Mouse (Mus musculus) lung, embryonic 14.5 days (tissue): ENCODE data around the gene Ahr. TPM values are rescaled to one million over a fixed set of nuclear protein-coding genes. Genes with fewer than 3 reads are reported as not detected.

Experiments
- ATAC-seq: fragments of 200-750 bp; cut with Nextera tagmentation; 2 replicates; pipeline ENCODE4 v1.8.0; 2017; ENCODE audit warnings: mild to moderate bottlenecking, moderate TSS enrichment, moderate library complexity; ENCODE audit not compliant: insufficient read depth
- DNase-seq: peaks from one replicate; pipeline ENCODE4 v3.0.0-alpha.2; 2015
- H3K27ac ChIP-seq: fragments of 300-500 bp; sonication (generic); 2 replicates; pipeline ENCODE4 v1.5.1; 2014; ENCODE audit warnings: low read depth, mild to moderate bottlenecking, moderate library complexity
- H3K27me3 ChIP-seq: fragments of 300-500 bp; sonication (generic); 2 replicates; pipeline ENCODE4 v1.6.1; 2014; ENCODE audit warnings: low read length, control low read depth; ENCODE audit not compliant: insufficient read depth
- H3K36me3 ChIP-seq: fragments of 300-500 bp; sonication (generic); 2 replicates; pipeline ENCODE4 v1.6.1; 2014; ENCODE audit warnings: control low read depth; ENCODE audit not compliant: insufficient read depth
- H3K4me1 ChIP-seq: fragments of 300-500 bp; sonication (generic); 2 replicates; pipeline ENCODE4 v1.6.1; 2014; ENCODE audit warnings: antibody characterized with exemption, control low read depth; ENCODE audit not compliant: insufficient read depth
- H3K4me2 ChIP-seq: fragments of 300-500 bp; sonication (generic); 2 replicates; pipeline ENCODE4 v1.6.1; 2014; ENCODE audit warnings: mild to moderate bottlenecking
- H3K4me3 ChIP-seq: fragments of 300-500 bp; sonication (generic); 2 replicates; pipeline ENCODE4 v1.5.1; 2014; ENCODE audit warnings: low read depth, low read length
- H3K9ac ChIP-seq: fragments of 300-500 bp; sonication (generic); 2 replicates; pipeline ENCODE4 v1.6.1; 2014
- H3K9me3 ChIP-seq: fragments of 300-500 bp; sonication (generic); 2 replicates; pipeline ENCODE4 v1.6.1; 2016; ENCODE audit warnings: low read depth, low read length, control low read depth
- CTCF ChIP-seq: IDR thresholded peaks from 2 replicates; pipeline ENCODE4 v1.5.1; 2016; ENCODE audit warnings: antibody characterized with exemption, low read depth
- WGBS: fragments of 180-500 bp; shearing (Covaris S2); extraction: QIAGEN DNeasy Blood & Tissue Kit; methylation state at CpG from one replicate; pipeline ENCODE4 v1.1.7; 2014; 5-methylcytosine and 5-hydroxymethylcytosine counted together
- polyA plus RNA-seq: library from polyadenylated mRNA; unstranded; fragments of >200 nt; fragmentation: Nextera tagmentation; extraction: Ambion mirVana; gene quantifications from 2 replicates; pipeline ENCODE4 v1.2.1, GENCODE M21; 2014

The Ahr gene
- polyA plus RNA-seq, 1 experiment from 2014 or later = 24.1 TPM

DNA sequence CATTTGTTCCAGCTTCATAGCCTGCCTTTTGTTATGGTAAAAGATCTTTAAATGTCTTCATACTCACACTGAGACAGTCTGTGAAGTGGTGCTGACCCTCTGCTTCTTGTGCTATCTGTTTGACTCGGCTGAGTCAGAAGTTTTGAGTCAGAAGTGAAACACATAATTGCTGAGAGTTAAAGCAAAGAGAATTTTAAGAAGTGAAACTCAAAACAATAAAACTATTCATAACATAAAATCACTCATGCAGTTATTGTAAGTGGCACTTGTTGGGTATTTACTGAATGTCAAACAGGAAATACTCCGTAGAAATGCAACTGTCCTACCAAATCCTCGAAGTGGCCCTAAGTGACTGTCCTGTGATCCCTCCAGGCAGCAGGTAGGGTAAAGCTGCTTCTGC is 18.3 kb upstream of the Ahr start:
- no peak overlapping the region for H3K9ac ChIP-seq
- H3K4me2 ChIP-seq = no peak overlapping the region
- no peaks in the 10 kb centered on the region for H3K36me3 ChIP-seq
- DNase-seq (no peak), ATAC-seq (no peak)
- H3K27ac ChIP-seq = no peak overlapping the region
- WGBS = 61% methylated on average over 3 of the region's 3 CpGs
- no peaks in the 10 kb centered on the region for H3K27me3 ChIP-seq
- no peak overlapping the region for H3K4me3 ChIP-seq
- H3K4me1 ChIP-seq = no peaks in the 10 kb centered on the region
- peaks cover 5% of the 10 kb centered on the region; the same call in 1 of the 2 replicates for H3K9me3 ChIP-seq
- no peak for TF ChIP-seq CTCF

DNA sequence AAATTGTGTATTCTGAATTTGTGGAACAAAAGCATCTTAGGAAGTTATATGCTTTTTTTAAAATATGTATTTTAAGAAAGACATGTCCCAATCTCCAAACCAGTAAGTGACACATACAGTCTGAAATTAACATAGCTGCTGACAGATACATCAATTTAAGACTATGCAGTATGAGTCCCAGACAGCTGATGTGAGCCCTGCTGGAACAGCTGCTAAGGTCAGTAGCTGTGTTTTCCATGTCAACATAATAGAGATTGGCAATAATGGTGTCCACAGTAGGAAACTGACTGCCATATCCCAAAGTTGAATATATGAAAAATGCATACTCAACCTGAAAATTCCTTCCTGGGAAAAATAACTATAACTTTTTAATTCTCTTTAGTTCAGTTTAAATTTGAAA is 15.5 kb upstream of the Ahr start:
- TF ChIP-seq CTCF = no peak
- Histone ChIP-seq H3K27me3 (no peaks in the 10 kb centered on the region), H3K27ac (no peak overlapping the region), H3K36me3 (no peaks in the 10 kb centered on the region), H3K9ac (no peak overlapping the region), H3K9me3 (peaks cover 5% of the 10 kb centered on the region; the same call in 1 of the 2 replicates), H3K4me3 (no peak overlapping the region), H3K4me1 (no peaks in the 10 kb centered on the region), H3K4me2 (no peak overlapping the region)
- DNase-seq (no peak), ATAC-seq (no peak)

DNA sequence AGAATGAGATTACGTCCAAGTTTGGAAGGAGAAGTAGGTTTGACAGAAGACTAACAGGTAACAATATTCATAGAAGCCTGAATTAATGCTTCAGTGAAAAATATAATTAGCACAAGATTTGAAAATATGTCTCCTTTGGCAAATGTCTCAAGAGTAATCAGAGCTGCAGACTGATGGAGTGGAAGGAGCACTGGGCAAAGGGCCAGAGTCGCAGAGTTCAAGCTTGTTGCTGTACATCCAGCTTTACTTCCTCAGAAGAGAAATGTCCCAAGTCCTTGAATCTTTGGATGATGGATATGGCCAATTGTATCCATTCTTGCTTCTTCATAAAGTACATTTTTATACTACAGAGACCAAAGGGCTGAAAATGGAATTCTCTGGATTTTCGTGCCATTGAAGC is 8.0 kb upstream of the Ahr start:
- TF ChIP-seq CTCF = no peak
- no peak overlapping the region for H3K27ac ChIP-seq
- H3K4me3 ChIP-seq = no peak overlapping the region
- H3K27me3 ChIP-seq = no peaks in the 10 kb centered on the region
- H3K9ac ChIP-seq = no peak overlapping the region
- peak; percentile 77 for DNase-seq
- H3K4me2 ChIP-seq = no peak overlapping the region
- no peaks in the 10 kb centered on the region for H3K9me3 ChIP-seq
- no peaks in the 10 kb centered on the region for H3K4me1 ChIP-seq
- ATAC-seq = no peak; the same call in 1 of the 2 replicates
- no peaks in the 10 kb centered on the region for H3K36me3 ChIP-seq
- WGBS = 45% methylated on average over 3 of the region's 3 CpGs

DNA sequence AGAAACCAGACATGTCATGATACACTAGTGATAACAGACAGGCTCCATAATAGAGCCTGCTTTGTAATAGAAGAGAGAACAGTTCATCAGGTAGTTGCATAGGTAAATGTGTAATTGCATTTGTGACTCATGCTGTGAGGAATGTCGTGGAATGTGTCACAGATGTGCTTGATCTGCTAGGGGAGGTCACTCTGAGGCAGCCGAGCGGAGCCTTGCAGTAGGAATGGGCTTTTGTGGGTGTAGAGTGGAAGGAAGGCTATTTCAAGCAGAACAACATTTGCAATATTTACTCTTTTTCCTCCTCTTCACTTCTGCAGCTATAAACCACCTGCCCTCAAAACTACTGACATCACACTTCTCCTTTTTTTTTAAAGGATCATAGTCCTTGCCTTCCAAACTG is 4.0 kb upstream of the Ahr start:
- WGBS = 35% methylated on average over 3 of the region's 3 CpGs
- DNase-seq = no peak
- no peak overlapping the region for H3K4me3 ChIP-seq

DNA sequence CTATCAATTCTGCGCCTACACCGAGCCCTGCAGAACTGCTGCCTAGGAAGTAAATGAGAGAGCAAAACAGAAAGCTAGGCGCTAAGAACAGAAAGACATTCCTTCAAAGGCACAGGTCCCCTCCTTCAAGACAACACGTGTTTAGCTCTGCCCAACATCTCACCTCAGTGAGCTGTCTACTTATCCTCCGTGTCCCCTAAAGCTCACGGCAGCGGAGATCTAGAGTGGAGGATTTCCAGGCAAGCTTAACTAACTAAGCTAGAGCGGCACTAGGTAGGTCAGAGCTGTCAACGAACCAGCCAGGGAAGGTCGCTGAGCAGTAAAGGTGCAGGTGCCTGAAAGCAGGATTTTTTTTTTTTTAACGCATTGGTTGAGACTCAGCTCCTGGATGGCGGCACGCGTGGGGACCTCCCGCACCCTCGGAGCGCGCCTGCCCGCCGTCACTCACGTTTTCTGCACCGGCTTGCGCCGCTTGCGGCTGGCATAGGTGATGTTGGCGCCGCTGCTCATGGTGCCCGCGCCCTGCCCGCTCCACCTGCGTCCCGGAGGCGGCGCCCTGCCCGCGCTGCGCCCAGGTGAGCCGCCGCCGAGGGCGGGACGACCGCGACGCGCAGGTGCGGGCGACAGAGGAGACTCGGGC is 604 bp downstream of the Ahr start:
- H3K27ac ChIP-seq = peak overlapping the region; percentile 65
- peaks cover 6% of the 10 kb centered on the region; the same call in 1 of the 2 replicates for H3K27me3 ChIP-seq
- DNase-seq = peak; percentile 49
- H3K4me3 ChIP-seq = peak overlapping the region; percentile 72
- H3K36me3 ChIP-seq = no peaks in the 10 kb centered on the region
- no peaks in the 10 kb centered on the region for H3K9me3 ChIP-seq
- peak; percentile 69 for ATAC-seq
- peak overlapping the region; percentile 71 for H3K9ac ChIP-seq
- TF ChIP-seq CTCF = no peak
- H3K4me2 ChIP-seq = peak overlapping the region; percentile 97
- H3K4me1 ChIP-seq = no peaks in the 10 kb centered on the region
- under 1% methylated on average over 49 of the region's 49 CpGs for WGBS

More for the DNA sequence above, 4.0 kb upstream of the Ahr start:
- Histone ChIP-seq H3K27ac (no peak overlapping the region), H3K4me1 (no peaks in the 10 kb centered on the region), H3K9ac (no peak overlapping the region), H3K9me3 (no peaks in the 10 kb centered on the region), H3K36me3 (no peaks in the 10 kb centered on the region), H3K27me3 (peaks cover 6% of the 10 kb centered on the region; the same call in 1 of the 2 replicates), H3K4me2 (no peak overlapping the region)
- TF ChIP-seq CTCF = no peak
- no peak for ATAC-seq

DNA sequence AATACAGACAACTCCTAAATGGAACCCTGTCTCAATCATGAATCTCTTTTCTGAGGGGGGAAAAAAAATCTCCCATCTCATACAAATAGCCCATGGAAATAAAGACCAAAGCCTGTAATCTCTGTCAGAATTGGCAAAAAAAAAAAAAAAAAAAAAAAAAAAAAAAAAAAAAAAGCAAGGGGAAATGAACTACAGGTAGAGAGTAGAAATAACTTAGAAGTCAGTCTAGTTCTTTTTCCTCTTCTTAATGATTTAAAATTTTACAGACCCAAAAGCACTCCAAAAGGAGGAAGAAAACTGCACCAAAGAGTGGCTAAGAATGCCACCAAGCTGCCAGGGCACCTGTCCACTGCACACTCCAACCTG is 1.1 kb downstream of the Ahr start:
- Histone ChIP-seq H3K9ac (peak overlapping the region; percentile 71), H3K4me3 (peak overlapping the region; percentile 72), H3K4me1 (no peaks in the 10 kb centered on the region), H3K27me3 (peaks cover 6% of the 10 kb centered on the region; the same call in 1 of the 2 replicates), H3K27ac (peak overlapping the region; percentile 34), H3K4me2 (peak overlapping the region; percentile 97), H3K9me3 (no peaks in the 10 kb centered on the region), H3K36me3 (no peaks in the 10 kb centered on the region)
- ATAC-seq (no peak), DNase-seq (no peak)
- TF ChIP-seq CTCF = no peak

DNA sequence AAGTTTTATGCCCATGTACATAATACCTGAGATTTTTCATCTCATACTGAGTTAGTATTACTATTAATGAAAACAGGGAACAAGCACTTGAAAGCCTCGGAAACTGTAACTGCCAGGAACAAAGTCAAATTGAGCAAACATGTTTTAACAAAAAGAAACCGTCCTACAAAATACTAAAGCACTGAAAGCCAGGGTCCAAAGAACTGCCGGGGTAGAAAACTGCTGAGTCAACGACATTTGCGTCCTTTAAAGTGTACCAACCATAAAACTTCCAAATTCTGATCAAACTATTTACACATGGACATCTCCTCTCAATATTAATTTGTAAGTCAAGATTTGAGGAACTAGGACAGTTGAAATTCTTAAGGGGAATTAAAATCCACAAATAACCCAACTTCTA is 1.7 kb downstream of the Ahr start:
- TF ChIP-seq CTCF = no peak
- H3K4me3 ChIP-seq = peak overlapping the region; percentile 72
- H3K9me3 ChIP-seq = no peaks in the 10 kb centered on the region
- no peak for ATAC-seq
- DNase-seq = peak; percentile 21
- H3K27ac ChIP-seq = no peak overlapping the region
- H3K9ac ChIP-seq = no peak overlapping the region
- H3K4me1 ChIP-seq = no peaks in the 10 kb centered on the region
- WGBS = 41% methylated on average over 5 of the region's 5 CpGs
- H3K27me3 ChIP-seq = peaks cover 6% of the 10 kb centered on the region; the same call in 1 of the 2 replicates
- H3K36me3 ChIP-seq = no peaks in the 10 kb centered on the region
- H3K4me2 ChIP-seq = peak overlapping the region; percentile 37

DNA sequence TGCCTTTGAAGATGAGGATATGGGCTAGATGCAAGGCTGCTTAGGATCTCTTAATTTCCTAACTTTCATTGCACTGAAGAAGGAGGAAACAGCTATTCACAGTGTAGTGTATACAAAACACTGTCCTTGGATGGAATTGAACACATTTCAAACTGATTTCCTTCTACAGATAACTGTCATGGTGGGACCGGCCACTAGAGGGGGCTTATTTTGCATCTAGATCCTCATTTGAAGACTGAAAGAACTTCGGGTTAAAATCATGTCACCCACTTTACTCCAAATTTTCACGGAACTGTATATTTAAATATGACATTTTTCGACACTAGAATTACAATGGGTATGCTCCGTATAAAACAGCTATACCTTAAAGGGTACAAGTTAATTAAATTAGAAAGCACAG is 2.7 kb downstream of the Ahr start:
- Histone ChIP-seq H3K36me3 (no peaks in the 10 kb centered on the region), H3K9ac (peak overlapping the region; percentile 38), H3K9me3 (no peaks in the 10 kb centered on the region), H3K4me1 (no peaks in the 10 kb centered on the region), H3K4me3 (peak overlapping the region; percentile 72; the same call in 1 of the 2 replicates), H3K4me2 (peak overlapping the region; percentile 37), H3K27me3 (peaks cover 6% of the 10 kb centered on the region; the same call in 1 of the 2 replicates), H3K27ac (no peak overlapping the region)
- ATAC-seq (no peak), DNase-seq (peak; percentile 89)
- WGBS = 12% methylated on average over 5 of the region's 5 CpGs
- TF ChIP-seq CTCF = peak; percentile 77
